Mouse (Mus musculus): ENCODE measurements around the gene 1700001C19Rik. TPM values are rescaled to one million over a fixed set of nuclear protein-coding genes. Genes with fewer than 3 reads are reported as not detected.

1700001C19Rik gene
- total and polyA plus RNA-seq, 3 experiments = not detected

DNA sequence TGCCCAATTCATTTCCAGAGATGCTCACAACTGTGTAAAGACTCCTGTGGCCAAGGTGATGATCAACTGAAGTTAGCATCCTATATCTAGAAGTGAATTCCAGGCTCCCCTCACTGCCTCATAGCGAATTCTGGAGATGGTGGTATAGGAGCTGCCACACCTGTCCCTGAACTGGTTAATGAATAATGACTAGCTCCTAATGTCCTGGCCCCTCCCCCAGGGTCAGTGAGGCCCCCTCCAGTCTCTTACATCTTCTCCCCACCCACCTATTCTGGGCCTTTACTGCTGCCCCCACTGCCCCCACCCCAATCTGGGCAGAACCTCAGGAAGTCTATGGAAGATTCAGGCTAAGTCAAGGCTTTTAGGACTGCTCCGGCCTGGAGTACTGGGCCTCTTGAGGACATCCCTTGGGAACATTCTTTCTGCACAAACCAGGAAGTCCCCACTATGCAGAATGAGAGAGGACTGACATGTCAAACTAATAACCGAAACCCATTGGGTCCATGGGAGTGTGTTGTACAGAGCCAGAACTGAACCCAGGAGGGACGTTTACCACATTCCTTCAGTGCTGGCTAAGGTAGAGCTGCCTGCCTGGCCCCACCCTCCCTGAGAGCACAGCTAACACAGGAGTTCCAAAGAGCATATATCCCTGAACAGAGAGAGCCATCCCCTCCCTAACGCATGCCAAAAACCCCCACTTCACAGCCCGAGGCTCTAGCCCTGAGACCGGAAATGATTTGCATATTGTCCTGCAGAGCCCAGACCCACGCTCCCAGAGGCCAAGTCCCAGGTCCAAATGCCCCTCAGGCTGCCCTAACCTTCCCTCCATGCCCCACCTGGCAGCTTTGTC, 11.6 kb upstream of the 1700001C19Rik start:
- no peak for DNase-seq (ENCODE audit: low spot score)
- Histone ChIP-seq H3K9me3 (replicated peaks) (no peaks in the 10 kb centered on the region), H3K27me3 (ENCODE audit: insufficient read depth, low read length) (peaks cover 48% of the 10 kb centered on the region), H3K36me3 (replicated peaks) (no peaks in the 10 kb centered on the region), H3K4me1 (ENCODE audit: insufficient read depth, low read depth, low read length) (peaks cover 14% of the 10 kb centered on the region; the same call in 1 of the 2 replicates), H3K4me3 (ENCODE audit: low read depth, low read length) (no peak overlapping the region)
- ATAC-seq (ENCODE audit: extremely low read depth, insufficient number of reproducible peaks, low FRiP score, poor library complexity, severe bottlenecking) = no peak
- TF ChIP-seq TAL1 (conservative IDR thresholded peaks at IDR 0.05; ENCODE audit: low read depth, low read length) = no peak
- no peak for TF ChIP-seq GATA2 (IDR thresholded peaks at IDR 0.05; ENCODE audit: borderline replicate concordance, low read depth, low read length)

GRCm38 (mm10) chr17:47446561-47446960, 9.4 kb upstream of the 1700001C19Rik start:
- no peaks in the 10 kb centered on the region for H3K36me3 ChIP-seq (replicated peaks)
- H3K9me3 ChIP-seq (replicated peaks) = no peaks in the 10 kb centered on the region
- H3K4me3 ChIP-seq (ENCODE audit: low read depth, low read length) = no peak overlapping the region
- peaks cover 44% of the 10 kb centered on the region for H3K27me3 ChIP-seq (ENCODE audit: insufficient read depth, low read length)
- DNase-seq (ENCODE audit: low spot score) = no peak
- no peak for ATAC-seq (ENCODE audit: extremely low read depth, insufficient number of reproducible peaks, low FRiP score, poor library complexity, severe bottlenecking)
- TF ChIP-seq CTCF (IDR thresholded peaks at IDR 0.05; ENCODE audit: low read depth, low read length) (no peak), GATA1 (IDR thresholded peaks at IDR 0.05; ENCODE audit: borderline replicate concordance, low read length) (no peak), GATA2 (IDR thresholded peaks at IDR 0.05; ENCODE audit: borderline replicate concordance, low read depth, low read length) (no peak), TAL1 (conservative IDR thresholded peaks at IDR 0.05; ENCODE audit: low read depth, low read length) (no peak), POLR2AphosphoS5 (IDR thresholded peaks at IDR 0.05; ENCODE audit: insufficient replicate concordance, low read depth, low read length) (no peak)
- peaks cover 7% of the 10 kb centered on the region; the same call in 1 of the 2 replicates for H3K4me1 ChIP-seq (ENCODE audit: insufficient read depth, low read depth, low read length)

DNA sequence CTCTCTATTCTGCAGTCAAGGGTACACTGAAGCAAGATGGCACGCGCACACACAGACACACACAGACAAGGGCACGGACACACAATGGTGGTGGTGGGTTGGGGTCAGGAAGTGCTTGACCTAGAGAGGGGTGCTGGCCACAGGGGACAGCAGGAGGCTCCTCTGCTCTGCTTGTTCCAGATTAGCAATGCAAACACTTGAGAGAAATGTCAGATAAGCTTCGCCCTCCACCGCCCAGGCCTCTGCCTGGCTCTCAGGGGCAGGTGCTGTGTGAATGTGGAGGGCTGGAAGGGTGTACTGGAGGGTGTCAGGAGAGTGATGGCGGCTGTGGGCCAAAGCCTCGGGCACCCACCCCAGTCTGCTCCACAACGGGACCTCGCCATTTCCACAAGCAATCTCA, 8.8 kb upstream of the 1700001C19Rik start:
- H3K4me1 ChIP-seq (ENCODE audit: insufficient read depth, low read depth, low read length) = peaks cover 7% of the 10 kb centered on the region; the same call in 1 of the 2 replicates

DNA sequence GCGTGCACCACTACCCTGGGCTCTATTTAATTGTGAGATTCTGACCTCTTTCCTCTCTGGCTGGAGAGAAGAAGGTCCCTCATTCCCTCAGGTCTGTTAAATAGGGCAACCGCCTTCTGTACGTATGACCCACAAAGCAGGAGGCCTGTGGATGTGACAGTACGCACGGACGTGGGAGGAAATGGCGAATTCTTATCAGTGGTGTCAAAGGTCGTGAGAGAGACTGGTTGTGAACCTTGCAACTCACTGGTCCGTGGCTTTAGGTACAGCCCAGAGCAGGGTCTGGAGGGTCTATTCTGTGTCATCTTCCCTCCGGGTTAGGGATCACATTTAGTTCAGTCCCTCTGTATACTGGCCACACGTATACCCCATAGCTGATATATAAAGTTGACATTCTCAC, 8.3 kb upstream of the 1700001C19Rik start:
- Histone ChIP-seq H3K4me3 (ENCODE audit: low read depth, low read length) (no peak overlapping the region), H3K36me3 (replicated peaks) (no peaks in the 10 kb centered on the region), H3K9me3 (replicated peaks) (no peaks in the 10 kb centered on the region), H3K4me1 (ENCODE audit: insufficient read depth, low read depth, low read length) (peaks cover 7% of the 10 kb centered on the region; the same call in 1 of the 2 replicates), H3K27me3 (ENCODE audit: insufficient read depth, low read length) (peaks cover 40% of the 10 kb centered on the region)
- no peak for DNase-seq (ENCODE audit: low spot score)
- ATAC-seq (ENCODE audit: extremely low read depth, insufficient number of reproducible peaks, low FRiP score, poor library complexity, severe bottlenecking) = no peak
- TF ChIP-seq GATA2 (IDR thresholded peaks at IDR 0.05; ENCODE audit: borderline replicate concordance, low read depth, low read length) (no peak), POLR2AphosphoS5 (IDR thresholded peaks at IDR 0.05; ENCODE audit: insufficient replicate concordance, low read depth, low read length) (no peak), GATA1 (IDR thresholded peaks at IDR 0.05; ENCODE audit: borderline replicate concordance, low read length) (no peak), CTCF (IDR thresholded peaks at IDR 0.05; ENCODE audit: low read depth, low read length) (no peak), TAL1 (conservative IDR thresholded peaks at IDR 0.05; ENCODE audit: low read depth, low read length) (no peak)

More for the DNA sequence above, 8.8 kb upstream of the 1700001C19Rik start:
- peaks cover 41% of the 10 kb centered on the region for H3K27me3 ChIP-seq (ENCODE audit: insufficient read depth, low read length)
- TF ChIP-seq TAL1 (conservative IDR thresholded peaks at IDR 0.05; ENCODE audit: low read depth, low read length) = no peak
- no peak for TF ChIP-seq CTCF (IDR thresholded peaks at IDR 0.05; ENCODE audit: low read depth, low read length)
- no peak for TF ChIP-seq GATA2 (IDR thresholded peaks at IDR 0.05; ENCODE audit: borderline replicate concordance, low read depth, low read length)
- no peak for TF ChIP-seq GATA1 (IDR thresholded peaks at IDR 0.05; ENCODE audit: borderline replicate concordance, low read length)
- TF ChIP-seq POLR2AphosphoS5 (IDR thresholded peaks at IDR 0.05; ENCODE audit: insufficient replicate concordance, low read depth, low read length) = no peak
- no peaks in the 10 kb centered on the region for H3K36me3 ChIP-seq (replicated peaks)
- DNase-seq (ENCODE audit: low spot score) (no peak), ATAC-seq (ENCODE audit: extremely low read depth, insufficient number of reproducible peaks, low FRiP score, poor library complexity, severe bottlenecking) (no peak)
- H3K4me3 ChIP-seq (ENCODE audit: low read depth, low read length) = no peak overlapping the region
- no peaks in the 10 kb centered on the region for H3K9me3 ChIP-seq (replicated peaks)

DNA sequence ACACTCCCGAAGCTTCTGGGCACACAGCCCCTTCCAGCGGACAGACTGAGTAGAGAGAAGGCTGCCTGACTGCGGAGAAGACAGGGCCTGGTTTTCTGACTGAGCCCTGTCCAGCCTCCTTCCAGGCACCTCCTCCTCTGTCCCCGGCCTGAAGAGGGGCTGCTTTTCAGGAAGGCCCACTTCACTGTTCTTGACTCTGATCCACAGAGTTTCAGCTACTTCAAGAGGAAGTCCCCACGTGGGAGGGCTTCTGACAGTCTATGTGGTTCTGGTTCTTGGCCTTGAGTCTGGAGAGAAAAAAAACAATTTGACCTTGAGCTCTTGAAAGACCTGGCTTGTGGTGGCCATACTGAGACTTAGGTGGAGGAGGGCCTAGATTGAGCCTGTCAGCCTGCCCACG, 6.9 kb upstream of the 1700001C19Rik start:
- no peak for ATAC-seq (ENCODE audit: extremely low read depth, insufficient number of reproducible peaks, low FRiP score, poor library complexity, severe bottlenecking)
- peaks cover 1% of the 10 kb centered on the region; the same call in 1 of the 2 replicates for H3K4me1 ChIP-seq (ENCODE audit: insufficient read depth, low read depth, low read length)

DNA sequence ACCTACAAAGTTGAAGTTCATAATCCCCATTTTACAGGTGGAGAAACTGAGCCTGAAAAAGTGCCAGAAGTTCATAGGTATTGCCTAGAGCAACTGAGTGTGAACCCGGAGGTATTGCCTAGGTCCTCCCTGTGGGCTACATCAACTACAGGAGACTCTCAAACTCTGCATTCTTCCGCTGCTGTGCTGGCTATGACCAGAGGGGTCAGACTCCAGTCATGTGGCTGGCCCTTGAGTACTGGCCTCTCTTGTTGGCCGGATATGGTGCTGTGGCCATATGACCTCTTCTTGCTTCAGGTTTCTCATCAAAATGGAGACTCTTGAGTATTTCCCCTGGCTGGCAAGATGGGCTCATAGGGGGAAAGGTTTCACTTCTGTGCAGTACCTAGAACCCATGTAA, 5.1 kb upstream of the 1700001C19Rik start:
- ATAC-seq (ENCODE audit: extremely low read depth, insufficient number of reproducible peaks, low FRiP score, poor library complexity, severe bottlenecking) (no peak), DNase-seq (ENCODE audit: low spot score) (no peak)
- no peak for TF ChIP-seq GATA2 (IDR thresholded peaks at IDR 0.05; ENCODE audit: borderline replicate concordance, low read depth, low read length)
- no peak for TF ChIP-seq CTCF (IDR thresholded peaks at IDR 0.05; ENCODE audit: low read depth, low read length)
- no peak for TF ChIP-seq TAL1 (conservative IDR thresholded peaks at IDR 0.05; ENCODE audit: low read depth, low read length)
- TF ChIP-seq POLR2AphosphoS5 (IDR thresholded peaks at IDR 0.05; ENCODE audit: insufficient replicate concordance, low read depth, low read length) = no peak
- TF ChIP-seq GATA1 (IDR thresholded peaks at IDR 0.05; ENCODE audit: borderline replicate concordance, low read length) = no peak
- Histone ChIP-seq H3K4me3 (ENCODE audit: low read depth, low read length) (no peak overlapping the region), H3K36me3 (replicated peaks) (no peaks in the 10 kb centered on the region), H3K27me3 (ENCODE audit: insufficient read depth, low read length) (peaks cover 59% of the 10 kb centered on the region), H3K9me3 (replicated peaks) (no peaks in the 10 kb centered on the region), H3K4me1 (ENCODE audit: insufficient read depth, low read depth, low read length) (no peaks in the 10 kb centered on the region)

More for the DNA sequence above, 6.9 kb upstream of the 1700001C19Rik start:
- H3K9me3 ChIP-seq (replicated peaks) = no peaks in the 10 kb centered on the region
- peaks cover 46% of the 10 kb centered on the region for H3K27me3 ChIP-seq (ENCODE audit: insufficient read depth, low read length)
- DNase-seq (ENCODE audit: low spot score) = no peak
- H3K4me3 ChIP-seq (ENCODE audit: low read depth, low read length) = no peak overlapping the region
- no peak for TF ChIP-seq GATA2 (IDR thresholded peaks at IDR 0.05; ENCODE audit: borderline replicate concordance, low read depth, low read length)
- no peak for TF ChIP-seq GATA1 (IDR thresholded peaks at IDR 0.05; ENCODE audit: borderline replicate concordance, low read length)
- TF ChIP-seq TAL1 (conservative IDR thresholded peaks at IDR 0.05; ENCODE audit: low read depth, low read length) = no peak
- no peak for TF ChIP-seq CTCF (IDR thresholded peaks at IDR 0.05; ENCODE audit: low read depth, low read length)
- TF ChIP-seq POLR2AphosphoS5 (IDR thresholded peaks at IDR 0.05; ENCODE audit: insufficient replicate concordance, low read depth, low read length) = no peak
- no peaks in the 10 kb centered on the region for H3K36me3 ChIP-seq (replicated peaks)

Measured in G1E (cell line).